Mouse (Mus musculus) heart, adult 2 months (tissue): ENCODE results near the gene Lce3a. TPM values are rescaled to one million over a fixed set of nuclear protein-coding genes. Genes with fewer than 3 reads are reported as not detected.

Experiments
- DNase-seq, 2 experiments: peaks; one replicate each; pipeline ENCODE4 v3.0.0; 2021
- H3K27ac ChIP-seq: fragments of 200-600 bp; 2 replicates; pipeline ENCODE4 v1.8.1; 2022
- H3K27me3 ChIP-seq: fragments of 200-500 bp; 2 replicates; pipeline ENCODE4 v1.6.1; 2012; ENCODE audit warnings: mild to moderate bottlenecking, low read length, inconsistent platforms, mixed read lengths; ENCODE audit not compliant: control insufficient read depth, insufficient read depth
- H3K36me3 ChIP-seq: fragments of 200-500 bp; 2 replicates; pipeline ENCODE4 v1.6.1; 2012; ENCODE audit warnings: low read length, inconsistent platforms; ENCODE audit not compliant: control insufficient read depth, insufficient read depth
- H3K4me1 ChIP-seq: fragments of 200-500 bp; 2 replicates; pipeline ENCODE4 v1.6.1; 2011; ENCODE audit warnings: low read length; ENCODE audit not compliant: control insufficient read depth, insufficient read depth
- H3K4me3 ChIP-seq: fragments of 200-600 bp; 2 replicates; pipeline ENCODE4 v1.8.1; 2022
- H3K79me2 ChIP-seq: fragments of 200-500 bp; replicated peaks from 2 replicates; pipeline ENCODE4 v1.6.1; 2012; ENCODE audit warnings: mild to moderate bottlenecking, inconsistent platforms, low read length, moderate library complexity, mixed read lengths; ENCODE audit not compliant: control insufficient read depth, insufficient read depth
- H3K9ac ChIP-seq: fragments of 200-500 bp; 2 replicates; pipeline ENCODE4 v1.6.1; 2012; ENCODE audit warnings: low read depth, mild to moderate bottlenecking, control low read depth, inconsistent platforms, low read length, mixed read lengths
- CTCF ChIP-seq: fragments of 200-600 bp; IDR thresholded peaks from 2 replicates; pipeline ENCODE4 v1.8.1; 2022; ENCODE audit warnings: antibody characterized with exemption, mild to moderate bottlenecking, moderate library complexity
- EP300 ChIP-seq: fragments of 200-500 bp; IDR thresholded peaks from 2 replicates; pipeline ENCODE4 v1.6.1; 2011; ENCODE audit warnings: low read depth, low read length, control low read depth; ENCODE audit not compliant: insufficient read depth
- POLR2A ChIP-seq: fragments of 200-500 bp; IDR thresholded peaks from 2 replicates; pipeline ENCODE4 v1.6.1; 2011; ENCODE audit warnings: mild to moderate bottlenecking, low read depth, low read length, control low read depth; ENCODE audit not compliant: insufficient read depth
- WGBS: fragments of 180-500 bp; shearing (Covaris S2); methylation state at CpG from one replicate; pipeline ENCODE4 v1.1.7; 2018; 5-methylcytosine and 5-hydroxymethylcytosine counted together
- intact Hi-C: fragments of 180-260 bp; cut with DNase I; formaldehyde crosslinking; loops from one replicate; pipeline ENCODE4 v1.15.1; 2025
- long read RNA-seq: library from polyadenylated mRNA; stranded (forward); transcript quantifications from one replicate; pipeline ENCODE4 v2.0.0, GENCODE M21; 2021
- polyA plus RNA-seq: library from polyadenylated mRNA; depleted of rRNA; stranded (reverse); fragments of >200 nt; gene quantifications from 2 replicates; pipeline ENCODE4 v1.2.3, GENCODE M21; 2012; rRNA removed
- total RNA-seq, 2 experiments: library from RNA; stranded (reverse); gene quantifications; 2 replicates each; pipeline ENCODE4 v1.2.3; 2021

The Lce3a gene
- total RNA-seq (not detected), polyA plus RNA-seq (not detected in 2 replicates)
- long read RNA-seq, result 0 reads

DNA sequence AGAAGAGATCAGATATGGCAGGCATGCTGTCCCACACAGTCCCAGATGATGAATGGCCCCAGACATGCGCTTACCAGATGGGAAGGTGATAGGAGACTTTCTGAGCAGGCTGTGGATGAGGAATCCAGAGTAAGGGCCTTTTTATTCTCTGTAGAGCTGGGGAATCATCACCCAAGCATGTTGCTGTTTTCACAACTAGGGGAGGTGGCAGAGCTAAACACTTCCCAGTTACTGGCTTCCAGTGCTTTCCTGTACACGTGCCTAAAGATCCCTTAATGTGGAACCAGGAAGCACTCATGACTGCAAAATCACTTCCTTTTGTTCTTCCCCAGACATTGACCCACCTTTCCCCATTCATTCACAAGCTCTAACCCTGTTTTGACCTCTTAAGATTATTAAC, at the start of gene Lce3a:
Gene Lce3a, minus strand, starts transcription at position 101 of the 400 bp plus-strand sequence.
- Histone ChIP-seq H3K79me2 (no peaks in the 10 kb centered on the region), H3K27me3 (no peaks in the 10 kb centered on the region), H3K36me3 (no peaks in the 10 kb centered on the region), H3K27ac (no peak within 1 kb of the TSS), H3K9ac (no peak within 1 kb of the TSS), H3K4me3 (no peak within 1 kb of the TSS), H3K4me1 (no peaks in the 10 kb centered on the region)
- DNase-seq, result no peak
- intact Hi-C loops, result no loop called here
- 37% methylated on average over 2 of the region's 2 CpGs for WGBS
- no peak for TF ChIP-seq EP300
- no peak for TF ChIP-seq CTCF
- no peak for TF ChIP-seq POLR2A

DNA sequence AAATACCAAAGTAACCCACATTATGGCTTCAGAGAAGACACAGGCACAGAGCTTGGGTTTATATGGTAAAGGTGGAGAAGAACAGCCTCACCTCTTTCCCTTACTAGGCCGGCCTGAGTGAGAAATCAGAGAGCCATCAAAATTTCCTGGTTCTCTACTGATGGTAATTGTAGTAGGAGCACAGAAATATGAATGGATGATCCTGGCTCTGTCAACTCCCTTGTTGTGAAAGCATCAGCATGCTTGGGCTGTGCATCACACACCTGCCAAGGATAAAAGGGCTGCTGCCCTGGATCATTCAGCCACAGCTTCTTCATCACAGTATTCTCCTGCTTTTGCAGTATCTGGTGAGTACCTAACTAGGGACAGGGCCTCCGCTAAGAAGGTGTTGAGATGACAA, 40.7 kb upstream of the Lce3a start, which contains the start of gene Lce3e:
Gene Lce3e, plus strand, starts transcription at position 301 of the 400 bp plus-strand sequence.
- Histone ChIP-seq H3K4me1 (no peaks in the 10 kb centered on the region), H3K4me3 (no peak within 1 kb of the TSS), H3K36me3 (no peaks in the 10 kb centered on the region), H3K9ac (no peak within 1 kb of the TSS), H3K27ac (no peak within 1 kb of the TSS), H3K79me2 (no peaks in the 10 kb centered on the region), H3K27me3 (no peaks in the 10 kb centered on the region)
- intact Hi-C loops, result no loop called here
- no peak for TF ChIP-seq CTCF
- no peak for TF ChIP-seq POLR2A
- TF ChIP-seq EP300, result no peak
- DNase-seq, result no peak
- WGBS, result 80% methylated on average over 2 of the region's 2 CpGs

DNA sequence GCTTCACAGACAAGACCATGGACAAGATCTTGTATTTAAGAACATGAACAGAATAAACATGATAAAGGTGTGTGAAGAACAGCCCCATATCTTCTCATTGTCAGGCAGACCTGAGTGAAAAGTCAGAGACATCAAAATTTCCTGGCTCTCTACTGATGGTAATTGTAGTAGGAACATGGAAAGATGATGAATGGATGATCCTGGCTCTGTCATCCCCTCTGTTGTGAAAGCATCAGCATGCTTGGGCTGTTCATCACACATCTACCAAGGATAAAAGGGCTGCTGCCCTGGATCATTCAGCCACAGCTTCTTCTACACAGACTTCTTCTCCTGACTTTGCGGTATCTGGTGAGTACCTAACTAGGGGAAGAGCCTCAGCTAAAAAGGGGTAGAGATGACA, 31.1 kb upstream of the Lce3a start, which contains the start of gene Lce3d:
Gene Lce3d, plus strand, starts transcription at position 301 of the 400 bp plus-strand sequence.
- Histone ChIP-seq H3K9ac (no peak within 1 kb of the TSS), H3K27me3 (no peaks in the 10 kb centered on the region), H3K27ac (no peak within 1 kb of the TSS), H3K79me2 (no peaks in the 10 kb centered on the region), H3K4me3 (no peak within 1 kb of the TSS), H3K36me3 (no peaks in the 10 kb centered on the region), H3K4me1 (no peaks in the 10 kb centered on the region)
- TF ChIP-seq EP300 (no peak), POLR2A (no peak), CTCF (no peak)
- intact Hi-C loops, result no loop called here
- 85% methylated on average over 1 of the region's 1 CpGs for WGBS
- DNase-seq, result no peak

DNA sequence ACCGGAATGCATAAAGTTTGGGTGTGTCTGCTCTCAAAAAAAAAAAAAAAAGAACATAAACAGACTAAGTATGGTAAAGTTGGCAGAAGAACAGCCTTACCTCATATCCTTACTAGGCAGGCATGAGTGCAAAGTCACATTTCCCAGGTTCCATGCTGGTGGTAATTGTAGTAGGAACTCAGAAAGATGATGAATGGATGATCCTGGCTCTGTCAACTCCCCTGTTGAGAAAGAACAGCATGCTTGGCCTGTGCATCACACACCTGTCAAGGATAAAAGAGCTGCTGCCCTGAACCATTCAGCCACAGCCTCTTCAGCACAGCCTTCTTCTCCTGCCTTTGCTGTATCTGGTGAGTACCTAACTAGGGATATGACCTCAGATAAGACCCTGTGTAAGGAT, 18.2 kb upstream of the Lce3a start, which contains the start of gene Lce3c:
Gene Lce3c, plus strand, starts transcription at position 301 of the 400 bp plus-strand sequence.
- Histone ChIP-seq H3K36me3 (no peaks in the 10 kb centered on the region), H3K4me3 (no peak within 1 kb of the TSS), H3K9ac (no peak within 1 kb of the TSS), H3K27me3 (no peaks in the 10 kb centered on the region), H3K27ac (no peak within 1 kb of the TSS), H3K79me2 (no peaks in the 10 kb centered on the region), H3K4me1 (no peaks in the 10 kb centered on the region)
- 81% methylated on average over 1 of the region's 1 CpGs for WGBS
- intact Hi-C loops, result no loop called here
- DNase-seq, result no peak
- no peak for TF ChIP-seq CTCF
- no peak for TF ChIP-seq EP300
- no peak for TF ChIP-seq POLR2A

DNA sequence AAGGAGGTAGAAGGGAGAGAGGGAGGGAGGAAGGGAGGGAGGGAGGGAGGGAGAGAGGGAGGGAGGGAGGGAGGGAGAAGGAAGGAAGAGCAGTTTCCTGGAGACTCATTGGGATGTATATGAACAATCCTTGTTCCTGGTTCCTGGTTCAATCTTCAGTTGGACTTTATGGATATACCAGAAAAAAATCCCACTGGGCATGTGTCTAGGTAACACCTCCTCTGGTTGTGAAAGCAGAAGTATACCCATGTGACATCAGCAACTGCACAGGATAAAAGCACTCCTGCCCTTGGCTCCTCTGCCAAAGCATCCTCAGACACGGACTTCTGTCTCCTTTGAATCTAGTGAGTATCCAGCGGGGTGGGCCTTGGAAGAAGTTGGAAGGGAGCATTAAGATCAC, 6.6 kb upstream of the Lce3a start, which contains the start of gene Lce3b:
Gene Lce3b, plus strand, starts transcription at position 301 of the 400 bp plus-strand sequence.
- Histone ChIP-seq H3K36me3 (no peaks in the 10 kb centered on the region), H3K27me3 (no peaks in the 10 kb centered on the region), H3K4me1 (no peaks in the 10 kb centered on the region), H3K27ac (no peak within 1 kb of the TSS), H3K79me2 (no peaks in the 10 kb centered on the region), H3K4me3 (no peak within 1 kb of the TSS), H3K9ac (no peak within 1 kb of the TSS)
- 58% methylated on average over 2 of the region's 2 CpGs for WGBS
- no peak for TF ChIP-seq CTCF
- TF ChIP-seq POLR2A, result no peak
- TF ChIP-seq EP300, result no peak
- no peak for DNase-seq
- intact Hi-C loops, result no loop called here

DNA sequence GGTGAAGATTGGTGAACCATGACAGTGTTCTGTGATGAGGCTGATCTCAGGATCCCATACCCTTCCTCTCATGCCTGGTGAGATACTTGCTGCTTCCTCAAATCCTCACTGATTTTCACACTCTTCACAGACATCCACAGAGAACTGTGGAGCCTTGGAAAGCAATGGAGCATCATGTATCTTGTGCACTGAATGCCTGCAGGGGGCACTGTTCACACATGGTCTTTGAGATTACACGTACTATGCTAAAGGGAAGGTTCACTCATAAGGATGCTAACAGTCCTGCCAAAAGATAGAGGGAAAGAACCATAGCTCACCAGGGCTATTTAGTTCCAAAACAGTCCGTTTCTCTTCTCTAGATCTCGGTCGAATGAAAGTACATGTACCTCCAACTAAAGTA, 5.7 kb downstream of the Lce3a start:
- no peaks in the 10 kb centered on the region for H3K27me3 ChIP-seq
- intact Hi-C loops, result no loop called here
- 48% methylated on average over 4 of the region's 4 CpGs for WGBS
- peak; percentile 32 for TF ChIP-seq CTCF
- TF ChIP-seq EP300, result no peak
- TF ChIP-seq POLR2A, result no peak
- no peak for DNase-seq
- H3K9ac ChIP-seq, result no peak overlapping the region
- no peaks in the 10 kb centered on the region for H3K36me3 ChIP-seq
- H3K4me3 ChIP-seq, result no peak overlapping the region
- H3K4me1 ChIP-seq, result no peaks in the 10 kb centered on the region
- H3K27ac ChIP-seq, result no peak overlapping the region
- no peaks in the 10 kb centered on the region for H3K79me2 ChIP-seq
